Mouse (Mus musculus) small intestine, adult 2 months (tissue): ENCODE results near the gene Mpzl2.

Source experiments
- CTCF ChIP-seq: fragments of 200-500 bp; IDR thresholded peaks from 2 replicates; pipeline ENCODE4 v1.5.1; 2012; ENCODE audit warnings: low read depth, mild to moderate bottlenecking, control low read depth, inconsistent platforms, low read length, moderate library complexity, mixed read lengths; ENCODE audit not compliant: insufficient replicate concordance, insufficient read length; ENCODE audit errors: extremely low read depth
- POLR2A ChIP-seq: fragments of 200-500 bp; IDR thresholded peaks from 2 replicates; pipeline ENCODE4 v1.6.1; 2012; ENCODE audit warnings: low read depth, mild to moderate bottlenecking, control low read depth, inconsistent platforms, low read length, moderate library complexity

DNA sequence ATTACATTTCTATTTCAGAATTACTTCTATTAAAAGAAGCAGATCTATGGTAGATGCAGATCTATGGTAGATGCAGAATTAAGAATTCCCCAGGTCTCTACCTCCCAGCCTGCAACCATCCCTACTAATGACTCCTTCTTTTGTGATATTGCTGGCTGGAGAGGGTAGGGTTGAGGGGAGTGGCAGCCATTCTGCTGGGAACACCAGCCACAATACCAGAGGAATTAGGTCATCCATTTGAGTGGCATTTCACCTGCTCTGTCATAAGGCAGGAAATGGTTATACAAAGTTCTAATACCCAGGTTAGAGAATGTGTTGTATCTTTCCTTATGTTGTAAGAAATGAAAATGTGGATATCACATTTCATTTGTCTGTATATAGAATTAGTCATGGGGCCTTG is 48.4 kb downstream of the Mpzl2 start:
- TF ChIP-seq CTCF (no peak), POLR2A (no peak)
